Mouse (Mus musculus) central nervous system, embryonic 11.5 days (tissue): ENCODE results near the gene Gm21725. TPM values are rescaled to one million over a fixed set of nuclear protein-coding genes. Genes with fewer than 3 reads are reported as not detected.

Experiments
- polyA plus RNA-seq: library from polyadenylated mRNA; depleted of rRNA; stranded (reverse); fragments of >200 nt; gene quantifications from 2 replicates; pipeline ENCODE4 v1.2.3, GENCODE M21; 2012; rRNA removed

Gene Gm21725
- not detected in 2 replicates for polyA plus RNA-seq

DNA sequence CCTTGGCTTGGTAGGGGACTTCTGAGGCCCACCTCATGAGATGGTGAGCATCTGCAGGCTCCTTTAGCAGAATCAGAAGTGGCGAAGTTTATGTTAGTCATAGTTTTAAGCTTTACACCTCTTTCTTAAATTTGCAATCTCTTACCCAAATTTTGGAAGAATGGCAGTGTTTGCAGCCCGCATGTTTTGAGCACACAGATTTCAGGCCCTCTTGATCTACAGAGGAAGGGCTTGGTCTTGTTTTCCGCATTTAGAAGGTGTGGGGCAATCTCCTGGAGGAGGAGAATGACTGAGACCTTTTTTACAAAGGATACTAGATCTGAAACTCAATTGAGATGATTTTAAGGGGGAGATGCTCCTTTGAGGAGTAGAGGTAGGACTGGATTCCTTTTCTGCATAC, at the start of gene Gm21725:
Gene Gm21725, minus strand, starts transcription at position 101 of the 400 bp plus-strand sequence.

Other genes starting within 250 kb of the Gm21725 start
- gene Gm21891, start 215.6 kb downstream of the Gm21725 start, polyA plus RNA-seq, result not detected in 2 replicates
- not detected in 2 replicates for gene Gm21425, start 187.1 kb downstream of the Gm21725 start, polyA plus RNA-seq
- gene Gm21828, start 125.1 kb downstream of the Gm21725 start, polyA plus RNA-seq, result not detected in 2 replicates
- gene Gm21440, start 96.7 kb downstream of the Gm21725 start, polyA plus RNA-seq, result not detected in 2 replicates
- gene Gm21454, start 96.6 kb downstream of the Gm21725 start, polyA plus RNA-seq, result not detected in 2 replicates
- gene Gm21866, start 116.5 kb upstream of the Gm21725 start, polyA plus RNA-seq, result not detected in 2 replicates
- gene Gm20773, start 145.0 kb upstream of the Gm21725 start, polyA plus RNA-seq, result not detected in 2 replicates